Mouse (Mus musculus): ENCODE measurements at regions not wholly inside any gene's neighbourhood (a gene's known extent, or its start where the extent isn't known, plus 50 kb on each side); places are given as distances from the start of the nearest gene placed in this dataset.

- Histone ChIP-seq H3K27ac (ENCODE audit: low read length) (no peak overlapping the region), H3K4me3 (ENCODE audit: low read length) (no peak overlapping the region), H3K9ac (replicated peaks; ENCODE audit: low read length) (no peak overlapping the region), H3K4me2 (replicated peaks; ENCODE audit: low read depth, low read length) (no peak overlapping the region), H3K27me3 (ENCODE audit: insufficient read depth, low read length) (peaks cover 7% of the 10 kb centered on the region; the same call in 1 of the 2 replicates), H3K9me3 (ENCODE audit: low read length) (no peaks in the 10 kb centered on the region), H3K36me3 (ENCODE audit: insufficient read depth, low read length) (no peaks in the 10 kb centered on the region), H3K4me1 (ENCODE audit: insufficient read depth, low read length) (no peaks in the 10 kb centered on the region)
- ATAC-seq (ENCODE audit: low FRiP score, low TSS enrichment) = no peak
- 76% methylated on average over 9 of the region's 9 CpGs for WGBS
Observed at GRCm38 (mm10) chr11:82600151-82600550, 164.0 kb downstream of the Cct6b start.

DNA sequence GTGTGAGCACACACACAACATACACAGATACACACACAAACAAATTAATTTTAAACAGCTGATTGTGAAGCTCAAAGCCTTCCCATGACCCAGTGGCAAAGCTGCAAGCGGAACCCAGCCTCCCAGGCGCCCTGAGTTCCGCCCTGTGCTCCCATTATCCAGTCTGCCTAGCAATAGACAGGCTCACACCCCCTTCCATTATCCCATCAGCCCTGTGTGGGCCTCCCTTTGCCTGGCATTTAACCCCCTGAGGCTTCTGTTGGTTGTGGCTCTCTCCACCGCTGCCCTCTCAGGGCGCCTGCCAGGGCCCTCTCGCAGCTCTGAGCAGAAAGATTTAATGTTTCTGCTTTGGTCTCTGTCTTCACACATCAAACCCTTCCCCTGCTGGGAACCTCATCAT, 166.4 kb downstream of the Cct6b start:
- no peak overlapping the region for H3K27ac ChIP-seq (ENCODE audit: low read length)
- H3K9me3 ChIP-seq (ENCODE audit: low read length) = no peaks in the 10 kb centered on the region
- no peak overlapping the region for H3K4me3 ChIP-seq (ENCODE audit: low read length)
- no peak overlapping the region for H3K9ac ChIP-seq (replicated peaks; ENCODE audit: low read length)
- H3K36me3 ChIP-seq (ENCODE audit: insufficient read depth, low read length) = no peaks in the 10 kb centered on the region
- no peak overlapping the region for H3K4me2 ChIP-seq (replicated peaks; ENCODE audit: low read depth, low read length)
- no peak for ATAC-seq (ENCODE audit: low FRiP score, low TSS enrichment)
- H3K4me1 ChIP-seq (ENCODE audit: insufficient read depth, low read length) = no peaks in the 10 kb centered on the region
- 19% methylated on average over 6 of the region's 6 CpGs for WGBS
- H3K27me3 ChIP-seq (ENCODE audit: insufficient read depth, low read length) = peaks cover 7% of the 10 kb centered on the region; the same call in 1 of the 2 replicates

GRCm38 (mm10) chr11:82596801-82597200, 167.3 kb downstream of the Cct6b start:
- no peak overlapping the region for H3K4me3 ChIP-seq (ENCODE audit: low read length)
- 63% methylated on average over 3 of the region's 3 CpGs for WGBS
- H3K4me2 ChIP-seq (replicated peaks; ENCODE audit: low read depth, low read length) = no peak overlapping the region
- no peaks in the 10 kb centered on the region for H3K9me3 ChIP-seq (ENCODE audit: low read length)
- no peaks in the 10 kb centered on the region for H3K4me1 ChIP-seq (ENCODE audit: insufficient read depth, low read length)
- no peak for ATAC-seq (ENCODE audit: low FRiP score, low TSS enrichment)
- H3K36me3 ChIP-seq (ENCODE audit: insufficient read depth, low read length) = no peaks in the 10 kb centered on the region
- H3K9ac ChIP-seq (replicated peaks; ENCODE audit: low read length) = no peak overlapping the region
- no peak overlapping the region for H3K27ac ChIP-seq (ENCODE audit: low read length)
- 0 out of 2 replicates have a peak, but pooled peaks cover 5% of the 10 kb centered on the region for H3K27me3 ChIP-seq (ENCODE audit: insufficient read depth, low read length)

- Histone ChIP-seq H3K4me3 (ENCODE audit: low read length) (no peak overlapping the region), H3K36me3 (ENCODE audit: insufficient read depth, low read length) (no peaks in the 10 kb centered on the region), H3K9ac (replicated peaks; ENCODE audit: low read length) (no peak overlapping the region), H3K27ac (ENCODE audit: low read length) (no peak overlapping the region), H3K4me1 (ENCODE audit: insufficient read depth, low read length) (no peaks in the 10 kb centered on the region), H3K27me3 (ENCODE audit: insufficient read depth, low read length) (no peaks in the 10 kb centered on the region), H3K9me3 (ENCODE audit: low read length) (no peaks in the 10 kb centered on the region), H3K4me2 (replicated peaks; ENCODE audit: low read depth, low read length) (no peak overlapping the region)
- WGBS = 75% methylated on average over 2 of the region's 2 CpGs
- ATAC-seq (ENCODE audit: low FRiP score, low TSS enrichment) = no peak
Observed at GRCm38 (mm10) chr11:82589761-82590160, 174.4 kb downstream of the Cct6b start.

- Histone ChIP-seq H3K9me3 (ENCODE audit: low read length) (no peaks in the 10 kb centered on the region), H3K27ac (ENCODE audit: low read length) (no peak overlapping the region), H3K4me1 (ENCODE audit: insufficient read depth, low read length) (no peaks in the 10 kb centered on the region), H3K36me3 (ENCODE audit: insufficient read depth, low read length) (no peaks in the 10 kb centered on the region), H3K9ac (replicated peaks; ENCODE audit: low read length) (no peak overlapping the region), H3K4me2 (replicated peaks; ENCODE audit: low read depth, low read length) (no peak overlapping the region), H3K27me3 (ENCODE audit: insufficient read depth, low read length) (no peaks in the 10 kb centered on the region), H3K4me3 (ENCODE audit: low read length) (no peak overlapping the region)
- ATAC-seq (ENCODE audit: low FRiP score, low TSS enrichment) = no peak
- WGBS = 85% methylated on average over 5 of the region's 5 CpGs
Observed at GRCm38 (mm10) chr11:82588744-82589143, 175.4 kb downstream of the Cct6b start.

DNA sequence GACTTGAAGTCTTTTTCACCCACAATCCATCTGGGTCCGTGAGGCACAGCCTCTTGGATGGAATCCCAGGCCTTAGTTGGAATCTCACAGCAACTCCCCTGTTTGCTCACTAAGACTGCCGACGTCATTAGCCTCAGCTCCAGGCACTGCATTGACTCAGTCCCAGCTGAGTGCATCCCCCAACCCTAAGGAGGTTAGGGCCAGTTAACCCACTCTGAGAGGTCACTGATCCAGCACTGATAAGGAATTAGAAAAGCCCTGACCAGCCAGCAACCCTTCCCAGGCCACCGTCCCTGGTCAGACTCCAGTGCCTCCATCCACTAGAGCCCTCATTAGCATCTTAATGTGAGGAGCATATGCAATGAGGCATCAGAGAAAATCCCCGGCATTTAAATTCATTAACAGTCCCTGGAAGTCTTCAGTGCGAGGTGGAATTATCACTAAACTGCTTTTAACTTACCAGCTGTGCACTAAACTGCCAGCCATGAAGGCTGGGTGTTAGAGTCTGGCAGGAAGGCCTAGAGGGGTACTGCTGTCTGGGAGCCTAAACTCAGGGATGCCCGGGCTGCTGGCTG, 184.2 kb downstream of the Cct6b start:
- H3K9me3 ChIP-seq (ENCODE audit: low read length) = no peaks in the 10 kb centered on the region
- H3K36me3 ChIP-seq (ENCODE audit: insufficient read depth, low read length) = no peaks in the 10 kb centered on the region
- no peaks in the 10 kb centered on the region for H3K4me1 ChIP-seq (ENCODE audit: insufficient read depth, low read length)
- 9% methylated on average over 7 of the region's 7 CpGs for WGBS
- ATAC-seq (ENCODE audit: low FRiP score, low TSS enrichment) = no peak
- H3K4me3 ChIP-seq (ENCODE audit: low read length) = no peak overlapping the region
- H3K27ac ChIP-seq (ENCODE audit: low read length) = no peak overlapping the region
- H3K4me2 ChIP-seq (replicated peaks; ENCODE audit: low read depth, low read length) = no peak overlapping the region
- peaks cover 10% of the 10 kb centered on the region for H3K27me3 ChIP-seq (ENCODE audit: insufficient read depth, low read length)
- no peak overlapping the region for H3K9ac ChIP-seq (replicated peaks; ENCODE audit: low read length)

DNA sequence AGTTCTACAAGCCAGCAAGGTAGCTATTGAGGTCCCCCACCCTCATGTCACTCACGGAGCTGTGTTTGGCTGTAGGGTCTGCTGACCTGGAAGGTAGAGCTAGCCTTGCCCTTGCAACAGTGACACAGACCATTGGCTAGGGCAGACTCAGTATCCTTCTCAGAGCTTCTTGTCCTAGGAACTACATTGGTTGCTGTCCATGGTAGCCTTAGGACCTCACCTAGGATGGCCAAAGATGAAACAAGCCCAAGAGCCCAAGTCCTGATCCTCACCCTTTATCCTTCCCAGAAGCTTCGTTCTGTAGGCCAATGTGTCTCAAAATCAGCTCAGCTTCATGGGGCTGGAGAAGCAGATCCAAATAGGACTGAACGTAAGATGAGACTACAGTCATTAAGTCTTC, 187.3 kb downstream of the Tmem132e start:
- Histone ChIP-seq H3K9me3 (ENCODE audit: low read length) (no peaks in the 10 kb centered on the region), H3K4me3 (ENCODE audit: low read length) (no peak overlapping the region), H3K27me3 (ENCODE audit: insufficient read depth, low read length) (peaks cover 7% of the 10 kb centered on the region), H3K36me3 (ENCODE audit: insufficient read depth, low read length) (no peaks in the 10 kb centered on the region), H3K9ac (replicated peaks; ENCODE audit: low read length) (no peak overlapping the region), H3K4me2 (replicated peaks; ENCODE audit: low read depth, low read length) (no peak overlapping the region), H3K4me1 (ENCODE audit: insufficient read depth, low read length) (no peaks in the 10 kb centered on the region), H3K27ac (ENCODE audit: low read length) (no peak overlapping the region)
- no peak for ATAC-seq (ENCODE audit: low FRiP score, low TSS enrichment)
- WGBS = 59% methylated on average over 3 of the region's 3 CpGs

- Histone ChIP-seq H3K9me3 (ENCODE audit: low read length) (no peaks in the 10 kb centered on the region), H3K4me2 (replicated peaks; ENCODE audit: low read depth, low read length) (no peak overlapping the region), H3K27ac (ENCODE audit: low read length) (no peak overlapping the region), H3K4me1 (ENCODE audit: insufficient read depth, low read length) (peaks cover 13% of the 10 kb centered on the region), H3K9ac (replicated peaks; ENCODE audit: low read length) (no peak overlapping the region), H3K4me3 (ENCODE audit: low read length) (no peak overlapping the region), H3K36me3 (ENCODE audit: insufficient read depth, low read length) (no peaks in the 10 kb centered on the region), H3K27me3 (ENCODE audit: insufficient read depth, low read length) (no peaks in the 10 kb centered on the region; the same call in 1 of the 2 replicates)
- WGBS = 80% methylated on average over 4 of the region's 4 CpGs
- ATAC-seq (ENCODE audit: low FRiP score, low TSS enrichment) = no peak
Observed at GRCm38 (mm10) chr11:82573126-82573525, 184.4 kb downstream of the Tmem132e start.

DNA sequence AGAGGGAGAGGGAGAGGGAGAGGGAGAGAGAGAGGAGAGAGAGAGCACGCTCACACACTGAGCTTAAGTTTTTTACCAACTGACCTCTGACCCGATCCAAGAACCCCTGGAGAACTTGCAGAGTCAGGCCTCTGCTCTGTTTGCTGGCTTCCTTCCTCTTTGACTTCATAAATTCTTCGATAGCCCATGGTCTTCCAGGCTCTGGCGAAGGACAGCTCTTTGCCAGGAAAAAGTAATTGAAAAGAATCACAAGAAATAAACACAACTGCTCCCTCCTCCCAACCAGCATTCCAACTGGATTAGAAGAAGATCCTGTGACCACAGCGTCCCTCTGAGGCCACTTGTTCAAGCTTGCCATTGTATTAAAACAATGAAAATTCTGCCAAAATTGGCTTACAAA, 182.8 kb downstream of the Tmem132e start:
- Histone ChIP-seq H3K27ac (ENCODE audit: low read length) (no peak overlapping the region), H3K9ac (replicated peaks; ENCODE audit: low read length) (no peak overlapping the region), H3K4me1 (ENCODE audit: insufficient read depth, low read length) (peaks cover 22% of the 10 kb centered on the region), H3K36me3 (ENCODE audit: insufficient read depth, low read length) (no peaks in the 10 kb centered on the region), H3K27me3 (ENCODE audit: insufficient read depth, low read length) (no peaks in the 10 kb centered on the region), H3K4me2 (replicated peaks; ENCODE audit: low read depth, low read length) (no peak overlapping the region), H3K9me3 (ENCODE audit: low read length) (no peaks in the 10 kb centered on the region), H3K4me3 (ENCODE audit: low read length) (no peak overlapping the region)
- ATAC-seq (ENCODE audit: low FRiP score, low TSS enrichment) = no peak
- 26% methylated on average over 5 of the region's 5 CpGs for WGBS

- no peaks in the 10 kb centered on the region for H3K36me3 ChIP-seq (ENCODE audit: insufficient read depth, low read length)
- H3K27ac ChIP-seq (ENCODE audit: low read length) = no peak overlapping the region
- no peak overlapping the region for H3K4me2 ChIP-seq (replicated peaks; ENCODE audit: low read depth, low read length)
- peaks cover 22% of the 10 kb centered on the region for H3K4me1 ChIP-seq (ENCODE audit: insufficient read depth, low read length)
- H3K9ac ChIP-seq (replicated peaks; ENCODE audit: low read length) = no peak overlapping the region
- no peak for ATAC-seq (ENCODE audit: low FRiP score, low TSS enrichment)
- H3K4me3 ChIP-seq (ENCODE audit: low read length) = no peak overlapping the region
- H3K9me3 ChIP-seq (ENCODE audit: low read length) = no peaks in the 10 kb centered on the region
- H3K27me3 ChIP-seq (ENCODE audit: insufficient read depth, low read length) = no peaks in the 10 kb centered on the region
Observed at GRCm38 (mm10) chr11:82569819-82570218, 181.1 kb downstream of the Tmem132e start.

Data from kidney, embryonic 16.5 days (tissue).